Mouse (Mus musculus): ENCODE measurements at regions not wholly inside any gene's neighbourhood (a gene's known extent, or its start where the extent isn't known, plus 50 kb on each side); places are given as distances from the start of the nearest gene placed in this dataset.
"Not testable (repeated sequence)": the region's sequence is repeated elsewhere in the genome, so short reads cannot be mapped to it uniquely, and the experiment has no call there.

- no peak for DNase-seq (ENCODE audit: low spot score in 2 of 2)
These were observed 236.3 kb downstream of the Lpin1 start for GRCm38 (mm10) chr12:16374331-16374996.

GRCm38 (mm10) chr12:16370061-16370460, 240.7 kb downstream of the Lpin1 start:
- no peak for DNase-seq (ENCODE audit: low spot score in 2 of 2)

- no peak for DNase-seq (ENCODE audit: low spot score in 2 of 2)
These were observed 248.4 kb downstream of the Lpin1 start for GRCm38 (mm10) chr12:16362341-16362740.

GRCm38 (mm10) chr12:16358831-16359230, 251.9 kb downstream of the Lpin1 start:
- DNase-seq (ENCODE audit: low spot score in 2 of 2) = no peak

- no peak for DNase-seq (ENCODE audit: low spot score in 2 of 2)
These were observed 256.1 kb downstream of the Lpin1 start for GRCm38 (mm10) chr12:16354711-16355110.

GRCm38 (mm10) chr12:16351751-16352150, 259.0 kb downstream of the Lpin1 start:
- DNase-seq (ENCODE audit: low spot score in 2 of 2) = no peak

- no peak for DNase-seq (ENCODE audit: low spot score in 2 of 2)
These were observed 261.5 kb downstream of the Lpin1 start for GRCm38 (mm10) chr12:16349310-16349709.

GRCm38 (mm10) chr12:16344021-16344420, 266.7 kb downstream of the Lpin1 start:
- DNase-seq (ENCODE audit: low spot score in 2 of 2) = no peak

- DNase-seq (ENCODE audit: low spot score in 2 of 2) = not testable (repeated sequence)
These were observed 268.7 kb downstream of the Lpin1 start for GRCm38 (mm10) chr12:16342030-16342429.

GRCm38 (mm10) chr12:16331456-16331855, 279.3 kb downstream of the Lpin1 start:
- DNase-seq (ENCODE audit: low spot score in 2 of 2) = no peak

GRCm38 (mm10) chr12:16329129-16329528, 281.6 kb downstream of the Lpin1 start:
- DNase-seq (ENCODE audit: low spot score in 2 of 2) = no peak

- DNase-seq (ENCODE audit: low spot score in 2 of 2) = no peak
These were observed 290.0 kb downstream of the Lpin1 start for GRCm38 (mm10) chr12:16320536-16321402.

GRCm38 (mm10) chr12:16308101-16308500, 302.7 kb downstream of the Lpin1 start:
- DNase-seq (ENCODE audit: low spot score in 2 of 2) = no peak

GRCm38 (mm10) chr12:16304701-16305377, 305.9 kb downstream of the Lpin1 start:
- DNase-seq (ENCODE audit: low spot score in 2 of 2) = no peak

GRCm38 (mm10) chr12:16285061-16285460, 325.7 kb downstream of the Lpin1 start:
- DNase-seq (ENCODE audit: low spot score in 2 of 2) = no peak

- no peak for DNase-seq (ENCODE audit: low spot score in 2 of 2)
These were observed 331.6 kb downstream of the Lpin1 start for GRCm38 (mm10) chr12:16279146-16279545.

- no peak for DNase-seq (ENCODE audit: low spot score in 2 of 2)
These were observed 333.0 kb downstream of the Lpin1 start for GRCm38 (mm10) chr12:16277567-16278332.

GRCm38 (mm10) chr12:16277144-16277543, 333.6 kb downstream of the Lpin1 start:
- DNase-seq (ENCODE audit: low spot score in 2 of 2) = no peak

GRCm38 (mm10) chr12:16276301-16276700, 334.5 kb downstream of the Lpin1 start:
- DNase-seq (ENCODE audit: low spot score in 2 of 2) = no peak

- no peak for DNase-seq (ENCODE audit: low spot score in 2 of 2)
These were observed 338.3 kb downstream of the Lpin1 start for GRCm38 (mm10) chr12:16272441-16272840.

- no peak for DNase-seq (ENCODE audit: low spot score in 2 of 2)
These were observed 339.9 kb downstream of the Lpin1 start for GRCm38 (mm10) chr12:16270876-16271275.

- no peak for DNase-seq (ENCODE audit: low spot score in 2 of 2)
These were observed 341.1 kb downstream of the Lpin1 start for GRCm38 (mm10) chr12:16269706-16270105.
